Mouse (Mus musculus) embryonic fibroblast, embryonic 13.5 days (primary cell): ENCODE results near the gene Epn2. TPM values are rescaled to one million over a fixed set of nuclear protein-coding genes. Genes with fewer than 3 reads are reported as not detected.
A peak's percentile ranks its signal among the peaks of the same experiment; 100 is the strongest.

Experiments
- H3K27ac ChIP-seq: 2 replicates; pipeline ENCODE4 v1.5.1; 2012; ENCODE audit warnings: low read length, control low read depth, inconsistent platforms; ENCODE audit not compliant: insufficient read depth
- H3K4me1 ChIP-seq: 2 replicates; pipeline ENCODE4 v1.6.1; 2011; ENCODE audit warnings: low read length; ENCODE audit not compliant: control insufficient read depth, insufficient read depth
- H3K4me3 ChIP-seq: 2 replicates; pipeline ENCODE4 v1.5.1; 2011; ENCODE audit warnings: mild to moderate bottlenecking, control low read depth, low read length; ENCODE audit not compliant: insufficient read depth
- CTCF ChIP-seq: IDR thresholded peaks from 2 replicates; pipeline ENCODE4 v1.5.1; 2011; ENCODE audit warnings: mild to moderate bottlenecking, control low read depth, low read length, moderate library complexity, borderline replicate concordance; ENCODE audit not compliant: insufficient read depth
- POLR2A ChIP-seq: IDR thresholded peaks from 2 replicates; pipeline ENCODE4 v1.6.1; 2011; ENCODE audit warnings: low read depth, mild to moderate bottlenecking, control low read depth, low read length, moderate library complexity
- polyA plus RNA-seq: library from polyadenylated mRNA; stranded (reverse); fragments of >200 nt; gene quantifications from 2 replicates; pipeline ENCODE4 v1.2.4, GENCODE M21; 2011; ENCODE audit warnings: low read depth; ENCODE audit not compliant: missing spikeins, insufficient read length

The Epn2 gene
- polyA plus RNA-seq, 1 experiment: 34.8 TPM

- TF ChIP-seq POLR2A (no peak), CTCF (no peak)
- H3K4me1 ChIP-seq: no peaks in the 10 kb centered on the region
- no peak overlapping the region for H3K27ac ChIP-seq
- no peak overlapping the region for H3K4me3 ChIP-seq
Measured at GRCm38 (mm10) chr11:61526872-61527271, 52.6 kb downstream of the Epn2 start.

- H3K27ac ChIP-seq: no peak overlapping the region
- no peak overlapping the region for H3K4me3 ChIP-seq
- no peaks in the 10 kb centered on the region for H3K4me1 ChIP-seq
- TF ChIP-seq POLR2A (no peak), CTCF (no peak)
Measured at GRCm38 (mm10) chr11:61519484-61520107, 59.9 kb downstream of the Epn2 start.

- no peak for TF ChIP-seq POLR2A
- no peak for TF ChIP-seq CTCF
- Histone ChIP-seq H3K27ac (no peak overlapping the region), H3K4me1 (no peaks in the 10 kb centered on the region), H3K4me3 (no peak overlapping the region)
Measured at GRCm38 (mm10) chr11:61518871-61519270, 60.6 kb downstream of the Epn2 start.

- no peak overlapping the region for H3K27ac ChIP-seq
- no peaks in the 10 kb centered on the region for H3K4me1 ChIP-seq
- no peak overlapping the region for H3K4me3 ChIP-seq
- TF ChIP-seq CTCF (no peak), POLR2A (no peak)
Measured at GRCm38 (mm10) chr11:61517971-61518370, 61.5 kb downstream of the Epn2 start.

GRCm38 (mm10) chr11:61514953-61515352 is 64.5 kb downstream of the Epn2 start:
- H3K27ac ChIP-seq: no peak overlapping the region
- H3K4me1 ChIP-seq: no peaks in the 10 kb centered on the region
- TF ChIP-seq CTCF (no peak), POLR2A (no peak)
- H3K4me3 ChIP-seq: no peak overlapping the region

- Histone ChIP-seq H3K4me3 (peak within 1 kb of the TSS; percentile 60), H3K27ac (peak within 1 kb of the TSS; percentile 41), H3K4me1 (peaks cover 6% of the 10 kb centered on the region; the same call in 1 of the 2 replicates)
- TF ChIP-seq POLR2A (peak; percentile 48), CTCF (peak; percentile 99)
Measured at GRCm38 (mm10) chr11:61504713-61505257, 74.7 kb downstream of the Epn2 start, which contains the start of gene B9d1. Gene B9d1 (plus strand): TSS chr11:61505144.

- TF ChIP-seq POLR2A: no peak
- no peak for TF ChIP-seq CTCF
- H3K4me1 ChIP-seq: peaks cover 6% of the 10 kb centered on the region; the same call in 1 of the 2 replicates
- no peak overlapping the region for H3K27ac ChIP-seq
- no peak overlapping the region for H3K4me3 ChIP-seq
Measured at GRCm38 (mm10) chr11:61503933-61504332, 75.6 kb downstream of the Epn2 start.

GRCm38 (mm10) chr11:61498736-61499504 is 80.6 kb downstream of the Epn2 start:
- TF ChIP-seq CTCF: no peak
- TF ChIP-seq POLR2A: no peak
- Histone ChIP-seq H3K27ac (no peak overlapping the region), H3K4me1 (no peaks in the 10 kb centered on the region), H3K4me3 (no peak overlapping the region)

GRCm38 (mm10) chr11:61497490-61497889 is 82.0 kb downstream of the Epn2 start:
- H3K4me1 ChIP-seq: no peaks in the 10 kb centered on the region
- TF ChIP-seq POLR2A: no peak
- TF ChIP-seq CTCF: no peak
- no peak overlapping the region for H3K27ac ChIP-seq
- no peak overlapping the region for H3K4me3 ChIP-seq

- no peak overlapping the region for H3K27ac ChIP-seq
- H3K4me1 ChIP-seq: no peaks in the 10 kb centered on the region
- TF ChIP-seq CTCF (no peak), POLR2A (no peak)
- H3K4me3 ChIP-seq: no peak overlapping the region
Measured at GRCm38 (mm10) chr11:61495528-61495927, 84.0 kb downstream of the Epn2 start.
